Mouse (Mus musculus) ES-E14 (cell line): Measurements from ENCODE around the gene Pard3b.

ENCODE experiments used
- CHD2 ChIP-seq: IDR thresholded peaks from 2 replicates; pipeline ENCODE4 v1.6.1; 2014; ENCODE audit warnings: mild to moderate bottlenecking, low read depth, low read length, inconsistent platforms
- ZC3H11A ChIP-seq: IDR thresholded peaks from 2 replicates; pipeline ENCODE4 v1.6.1; 2012; ENCODE audit warnings: low read depth, mild to moderate bottlenecking, inconsistent platforms, low read length, borderline replicate concordance

DNA sequence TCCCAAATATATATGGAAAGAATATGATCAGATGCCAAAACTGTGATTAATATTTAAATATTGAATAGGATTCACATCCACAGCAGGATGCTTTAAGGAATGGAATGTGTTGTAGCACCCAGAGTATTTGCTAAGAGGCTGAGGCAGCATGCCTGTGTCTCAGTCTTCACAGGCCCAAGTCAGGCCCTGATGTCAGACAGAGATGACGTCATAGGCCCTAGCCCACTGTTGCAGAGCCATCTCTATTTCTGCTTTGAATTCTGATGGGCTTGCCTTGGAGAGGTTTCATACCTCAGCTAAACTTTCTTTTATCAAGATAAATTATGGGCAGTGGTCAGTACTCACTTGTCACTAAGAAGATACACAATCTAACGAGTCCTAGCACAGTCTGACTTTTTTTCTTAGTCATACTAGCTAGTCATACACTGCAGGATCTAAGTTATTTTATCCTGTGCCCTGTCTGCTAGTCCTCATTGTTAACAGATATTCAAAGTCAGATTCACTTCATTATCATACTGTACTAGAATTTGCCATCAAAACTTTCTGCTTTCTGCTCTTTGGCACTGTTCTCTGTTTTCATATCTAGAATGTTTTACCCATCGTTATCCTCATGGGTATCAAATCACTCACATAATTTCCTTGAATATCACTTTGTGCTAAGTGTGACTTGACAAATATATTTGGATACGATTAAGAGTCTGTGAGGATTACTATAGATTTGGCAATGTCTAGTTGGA, 264.8 kb downstream of the Pard3b start:
- TF ChIP-seq ZC3H11A (no peak), CHD2 (no peak)
